Mouse (Mus musculus) heart, adult 2 months (tissue): Measurements from ENCODE around the gene Prrg4.

ENCODE experiments used
- CTCF ChIP-seq: fragments of 200-600 bp; IDR thresholded peaks from 2 replicates; pipeline ENCODE4 v1.8.1; 2022; ENCODE audit warnings: antibody characterized with exemption, mild to moderate bottlenecking, moderate library complexity
- POLR2A ChIP-seq: fragments of 200-500 bp; IDR thresholded peaks from 2 replicates; pipeline ENCODE4 v1.6.1; 2011; ENCODE audit warnings: mild to moderate bottlenecking, low read depth, low read length, control low read depth; ENCODE audit not compliant: insufficient read depth

GRCm38 (mm10) chr2:104814181-104814951 is 35.3 kb downstream of the Prrg4 start:
- no peak for TF ChIP-seq POLR2A
- no peak for TF ChIP-seq CTCF
